Mouse (Mus musculus): Measurements from ENCODE around the gene Fbxl16.

GRCm38 (mm10) chr17:25769331-25769730 is 39.6 kb upstream of the Fbxl16 start:
- TF ChIP-seq POLR2A (IDR thresholded peaks at IDR 0.05; ENCODE audit: low read depth, low read length) (no peak), CTCF (IDR thresholded peaks at IDR 0.05; ENCODE audit: borderline replicate concordance, insufficient read depth, low read length) (no peak)

Data from embryonic fibroblast, embryonic 13.5 days (primary cell).